Mouse (Mus musculus): ENCODE measurements at regions not wholly inside any gene's neighbourhood (a gene's known extent, or its start where the extent isn't known, plus 50 kb on each side); places are given as distances from the start of the nearest gene placed in this dataset.
"Not testable (repeated sequence)": the region's sequence is repeated elsewhere in the genome, so short reads cannot be mapped to it uniquely, and the experiment has no call there.

GRCm38 (mm10) chr9:6845281-6845680 is 339.0 kb downstream of the Dync2h1 start:
- H3K9me3 ChIP-seq (replicated peaks; ENCODE audit: low read length); H3K27ac ChIP-seq; H3K9ac ChIP-seq (ENCODE audit: low read depth, low read length); H3K4me2 ChIP-seq (ENCODE audit: low read length); H3K27me3 ChIP-seq (ENCODE audit: insufficient read depth, low read length); H3K36me3 ChIP-seq (ENCODE audit: insufficient read depth, low read length); H3K4me1 ChIP-seq (replicated peaks; ENCODE audit: insufficient read depth, low read length); ATAC-seq (replicated peaks; ENCODE audit: low FRiP score, low read depth); H3K4me3 ChIP-seq (replicated peaks; ENCODE audit: low read depth, low read length); DNase-seq (ENCODE audit: low spot score): not testable (repeated sequence)
- 92% methylated on average over 2 of the region's 2 CpGs for WGBS

- H3K9ac ChIP-seq (ENCODE audit: low read depth, low read length) = not testable (repeated sequence)
Measured at GRCm38 (mm10) chr9:6834936-6835335, 349.3 kb downstream of the Dync2h1 start.

GRCm38 (mm10) chr9:6834470-6834869 is 349.8 kb downstream of the Dync2h1 start:
- no peak overlapping the region for H3K4me2 ChIP-seq (ENCODE audit: low read length)
- no peaks in the 10 kb centered on the region for H3K4me1 ChIP-seq (replicated peaks; ENCODE audit: insufficient read depth, low read length)
- no peaks in the 10 kb centered on the region for H3K36me3 ChIP-seq (ENCODE audit: insufficient read depth, low read length)
- no peak overlapping the region for H3K27ac ChIP-seq
- DNase-seq (ENCODE audit: low spot score) (no peak), ATAC-seq (replicated peaks; ENCODE audit: low FRiP score, low read depth) (no peak)
- no peaks in the 10 kb centered on the region for H3K27me3 ChIP-seq (ENCODE audit: insufficient read depth, low read length)
- H3K9me3 ChIP-seq (replicated peaks; ENCODE audit: low read length) = no peaks in the 10 kb centered on the region
- 67% methylated on average over 5 of the region's 5 CpGs for WGBS
- H3K4me3 ChIP-seq (replicated peaks; ENCODE audit: low read depth, low read length) = no peak overlapping the region
- no peak overlapping the region for H3K9ac ChIP-seq (ENCODE audit: low read depth, low read length)
- TF ChIP-seq CTCF (IDR thresholded peaks at IDR 0.05; ENCODE audit: low read depth) = no peak

More at GRCm38 (mm10) chr9:6834936-6835335, 349.3 kb downstream of the Dync2h1 start:
- WGBS = 77% methylated on average over 5 of the region's 5 CpGs
- H3K27ac ChIP-seq; H3K36me3 ChIP-seq (ENCODE audit: insufficient read depth, low read length); H3K9me3 ChIP-seq (replicated peaks; ENCODE audit: low read length); ATAC-seq (replicated peaks; ENCODE audit: low FRiP score, low read depth); H3K27me3 ChIP-seq (ENCODE audit: insufficient read depth, low read length); DNase-seq (ENCODE audit: low spot score); H3K4me3 ChIP-seq (replicated peaks; ENCODE audit: low read depth, low read length); H3K4me2 ChIP-seq (ENCODE audit: low read length); H3K4me1 ChIP-seq (replicated peaks; ENCODE audit: insufficient read depth, low read length): not testable (repeated sequence)

GRCm38 (mm10) chr9:6832862-6833261 is 351.4 kb downstream of the Dync2h1 start:
- WGBS = 50% methylated on average over 2 of the region's 2 CpGs

GRCm38 (mm10) chr9:6831642-6832041 is 352.6 kb downstream of the Dync2h1 start:
- not testable (repeated sequence) for H3K36me3 ChIP-seq (ENCODE audit: insufficient read depth, low read length); DNase-seq (ENCODE audit: low spot score); H3K4me3 ChIP-seq (replicated peaks; ENCODE audit: low read depth, low read length); H3K4me1 ChIP-seq (replicated peaks; ENCODE audit: insufficient read depth, low read length); H3K4me2 ChIP-seq (ENCODE audit: low read length); H3K27ac ChIP-seq; H3K27me3 ChIP-seq (ENCODE audit: insufficient read depth, low read length); H3K9me3 ChIP-seq (replicated peaks; ENCODE audit: low read length); H3K9ac ChIP-seq (ENCODE audit: low read depth, low read length); ATAC-seq (replicated peaks; ENCODE audit: low FRiP score, low read depth)
- WGBS = 86% methylated on average over 6 of the region's 6 CpGs

More at GRCm38 (mm10) chr9:6832862-6833261, 351.4 kb downstream of the Dync2h1 start:
- H3K4me2 ChIP-seq (ENCODE audit: low read length) = no peak overlapping the region
- H3K36me3 ChIP-seq (ENCODE audit: insufficient read depth, low read length) = no peaks in the 10 kb centered on the region
- no peak overlapping the region for H3K9ac ChIP-seq (ENCODE audit: low read depth, low read length)
- no peaks in the 10 kb centered on the region for H3K27me3 ChIP-seq (ENCODE audit: insufficient read depth, low read length)
- ATAC-seq (replicated peaks; ENCODE audit: low FRiP score, low read depth) = no peak
- H3K9me3 ChIP-seq (replicated peaks; ENCODE audit: low read length) = no peaks in the 10 kb centered on the region
- no peak for TF ChIP-seq CTCF (IDR thresholded peaks at IDR 0.05; ENCODE audit: low read depth)
- H3K27ac ChIP-seq = no peak overlapping the region
- DNase-seq (ENCODE audit: low spot score) = no peak
- H3K4me1 ChIP-seq (replicated peaks; ENCODE audit: insufficient read depth, low read length) = no peaks in the 10 kb centered on the region
- H3K4me3 ChIP-seq (replicated peaks; ENCODE audit: low read depth, low read length) = no peak overlapping the region

GRCm38 (mm10) chr9:6826581-6826980 is 357.7 kb downstream of the Dync2h1 start:
- H3K4me1 ChIP-seq (replicated peaks; ENCODE audit: insufficient read depth, low read length) = no peaks in the 10 kb centered on the region
- no peak overlapping the region for H3K4me3 ChIP-seq (replicated peaks; ENCODE audit: low read depth, low read length)
- no peak overlapping the region for H3K9ac ChIP-seq (ENCODE audit: low read depth, low read length)
- no peak for TF ChIP-seq CTCF (IDR thresholded peaks at IDR 0.05; ENCODE audit: low read depth)
- ATAC-seq (replicated peaks; ENCODE audit: low FRiP score, low read depth) (no peak), DNase-seq (ENCODE audit: low spot score) (no peak)
- H3K27ac ChIP-seq = no peak overlapping the region
- no peaks in the 10 kb centered on the region for H3K27me3 ChIP-seq (ENCODE audit: insufficient read depth, low read length)
- no peak overlapping the region for H3K4me2 ChIP-seq (ENCODE audit: low read length)
- WGBS = 81% methylated on average over 3 of the region's 3 CpGs
- no peaks in the 10 kb centered on the region for H3K36me3 ChIP-seq (ENCODE audit: insufficient read depth, low read length)
- no peaks in the 10 kb centered on the region for H3K9me3 ChIP-seq (replicated peaks; ENCODE audit: low read length)

GRCm38 (mm10) chr9:6825609-6826008 is 358.6 kb downstream of the Dync2h1 start:
- H3K36me3 ChIP-seq (ENCODE audit: insufficient read depth, low read length) = no peaks in the 10 kb centered on the region
- no peak overlapping the region for H3K4me2 ChIP-seq (ENCODE audit: low read length)
- H3K27me3 ChIP-seq (ENCODE audit: insufficient read depth, low read length) = no peaks in the 10 kb centered on the region
- no peaks in the 10 kb centered on the region for H3K4me1 ChIP-seq (replicated peaks; ENCODE audit: insufficient read depth, low read length)
- H3K9me3 ChIP-seq (replicated peaks; ENCODE audit: low read length) = no peaks in the 10 kb centered on the region
- H3K27ac ChIP-seq = no peak overlapping the region
- no peak overlapping the region for H3K9ac ChIP-seq (ENCODE audit: low read depth, low read length)
- no peak for DNase-seq (ENCODE audit: low spot score)
- TF ChIP-seq CTCF (IDR thresholded peaks at IDR 0.05; ENCODE audit: low read depth) = no peak
- ATAC-seq (replicated peaks; ENCODE audit: low FRiP score, low read depth) = no peak
- no peak overlapping the region for H3K4me3 ChIP-seq (replicated peaks; ENCODE audit: low read depth, low read length)

GRCm38 (mm10) chr9:6823946-6824345 is 360.3 kb downstream of the Dync2h1 start:
- not testable (repeated sequence) for H3K9me3 ChIP-seq (replicated peaks; ENCODE audit: low read length); H3K4me3 ChIP-seq (replicated peaks; ENCODE audit: low read depth, low read length); ATAC-seq (replicated peaks; ENCODE audit: low FRiP score, low read depth); H3K36me3 ChIP-seq (ENCODE audit: insufficient read depth, low read length); DNase-seq (ENCODE audit: low spot score); H3K9ac ChIP-seq (ENCODE audit: low read depth, low read length); H3K27ac ChIP-seq; H3K4me1 ChIP-seq (replicated peaks; ENCODE audit: insufficient read depth, low read length); H3K27me3 ChIP-seq (ENCODE audit: insufficient read depth, low read length); H3K4me2 ChIP-seq (ENCODE audit: low read length)
- WGBS = 87% methylated on average over 1 of the region's 1 CpGs

Measured in kidney, postnatal 0 days (tissue).